Mouse (Mus musculus) frontal cortex, postnatal 36 days (tissue): ENCODE data around the gene Serpina3c.
"Not testable (repeated sequence)": the region's sequence is repeated elsewhere in the genome, so short reads cannot be mapped to it uniquely, and the experiment has no call there.

Experiments
- DNase-seq, 2 experiments: peaks; one replicate each; pipeline ENCODE4 v3.0.0; 2022; ENCODE audit warnings: low spot score in 2 of 2

Gene Serpina3c

GRCm38 (mm10) chr12:104114921-104115579, 38.6 kb downstream of the Serpina3c start:
- DNase-seq, result no peak

GRCm38 (mm10) chr12:104112333-104112732, 41.3 kb downstream of the Serpina3c start, which contains the start of gene Serpina3a:
Gene Serpina3a, plus strand, starts transcription at chr12:104112724.
- DNase-seq, result not testable (repeated sequence)

GRCm38 (mm10) chr12:104108507-104108906, 45.2 kb downstream of the Serpina3c start:
- DNase-seq, result no peak

- DNase-seq, result no peak
Observed at GRCm38 (mm10) chr12:104106919-104107318, 46.8 kb downstream of the Serpina3c start.

- DNase-seq, result no peak
Observed at GRCm38 (mm10) chr12:104105847-104106246, 47.8 kb downstream of the Serpina3c start.

- DNase-seq, result no peak
Observed at GRCm38 (mm10) chr12:104100768-104101167, 52.9 kb downstream of the Serpina3c start, which contains the start of gene Serpina5. Gene Serpina5, plus strand, starts transcription at chr12:104101113.
